Mouse (Mus musculus): Measurements from ENCODE around the gene Ccdc148.
A peak's percentile ranks its signal among the peaks of the same experiment; 100 is the strongest.

The Ccdc148 gene

DNA sequence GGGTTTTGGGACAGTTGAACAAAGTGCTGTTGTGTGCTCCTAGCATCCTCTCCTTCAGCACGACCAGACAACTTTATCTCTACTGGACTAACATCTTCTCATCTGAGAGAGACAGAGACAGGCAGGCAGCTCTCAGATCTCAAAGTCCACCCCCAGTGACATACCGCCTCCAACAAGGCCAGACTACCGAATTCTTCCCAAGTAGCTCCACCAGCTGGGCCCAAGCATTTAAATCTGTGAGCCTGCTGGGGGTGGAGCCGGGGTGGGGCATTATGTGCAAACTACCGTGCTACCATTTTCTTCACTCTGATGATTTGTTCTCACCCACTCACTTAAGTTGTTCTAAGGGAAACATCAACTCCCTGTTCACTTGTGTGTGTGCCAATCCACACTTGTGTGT, 19.0 kb upstream of the Ccdc148 start:
- DNase-seq (ENCODE audit: low read depth, low spot score), result no peak

DNA sequence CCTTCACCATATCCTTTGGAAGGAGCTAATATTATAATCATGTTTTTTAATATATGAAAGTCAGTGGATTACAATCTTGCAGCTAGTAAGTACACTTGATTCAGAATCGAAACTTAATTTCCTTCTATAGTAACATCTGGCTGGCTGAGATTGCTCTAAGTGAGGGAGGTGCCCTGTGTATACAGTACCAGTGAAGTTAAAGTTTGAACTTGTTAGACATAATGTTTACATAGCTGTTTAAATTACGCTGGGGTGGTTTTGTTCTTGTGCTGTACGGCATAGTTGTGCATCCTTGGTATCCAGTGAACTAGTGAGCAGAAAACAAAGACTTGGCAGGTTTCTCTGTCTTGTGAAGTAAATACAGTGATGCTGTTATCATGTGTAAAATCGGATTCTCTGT, 18.5 kb upstream of the Ccdc148 start:
- no peak for DNase-seq (ENCODE audit: low read depth, low spot score)

GRCm38 (mm10) chr2:59178191-59178590, 17.7 kb upstream of the Ccdc148 start:
- DNase-seq (ENCODE audit: low read depth, low spot score), result no peak

- DNase-seq (ENCODE audit: low read depth, low spot score), result no peak
These were observed 15.4 kb upstream of the Ccdc148 start for GRCm38 (mm10) chr2:59175926-59176325.

GRCm38 (mm10) chr2:59171533-59171932, 11.1 kb upstream of the Ccdc148 start:
- DNase-seq (ENCODE audit: low read depth, low spot score), result no peak

DNA sequence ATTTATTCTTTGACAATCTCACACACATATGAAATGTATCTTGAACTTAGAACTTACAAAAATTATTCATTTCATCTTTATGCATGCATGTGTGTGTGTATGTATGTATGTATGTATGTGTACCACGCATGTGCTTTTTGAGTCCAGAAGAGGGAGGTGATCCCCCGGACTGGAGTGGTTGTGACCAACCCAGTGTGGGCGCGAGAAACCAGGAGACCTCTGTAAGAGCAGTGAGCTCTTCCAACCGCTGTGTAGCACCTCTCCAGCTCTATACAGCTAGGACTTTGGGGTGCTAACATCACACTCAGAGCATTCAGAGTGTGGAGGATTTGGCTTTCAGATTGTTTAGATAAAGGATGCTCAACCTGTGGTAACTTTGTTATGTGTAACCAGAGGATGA, 10.1 kb upstream of the Ccdc148 start:
- no peak for DNase-seq (ENCODE audit: low read depth, low spot score)

GRCm38 (mm10) chr2:59170208-59170589, 9.7 kb upstream of the Ccdc148 start:
- no peak for DNase-seq (ENCODE audit: low read depth, low spot score)

DNA sequence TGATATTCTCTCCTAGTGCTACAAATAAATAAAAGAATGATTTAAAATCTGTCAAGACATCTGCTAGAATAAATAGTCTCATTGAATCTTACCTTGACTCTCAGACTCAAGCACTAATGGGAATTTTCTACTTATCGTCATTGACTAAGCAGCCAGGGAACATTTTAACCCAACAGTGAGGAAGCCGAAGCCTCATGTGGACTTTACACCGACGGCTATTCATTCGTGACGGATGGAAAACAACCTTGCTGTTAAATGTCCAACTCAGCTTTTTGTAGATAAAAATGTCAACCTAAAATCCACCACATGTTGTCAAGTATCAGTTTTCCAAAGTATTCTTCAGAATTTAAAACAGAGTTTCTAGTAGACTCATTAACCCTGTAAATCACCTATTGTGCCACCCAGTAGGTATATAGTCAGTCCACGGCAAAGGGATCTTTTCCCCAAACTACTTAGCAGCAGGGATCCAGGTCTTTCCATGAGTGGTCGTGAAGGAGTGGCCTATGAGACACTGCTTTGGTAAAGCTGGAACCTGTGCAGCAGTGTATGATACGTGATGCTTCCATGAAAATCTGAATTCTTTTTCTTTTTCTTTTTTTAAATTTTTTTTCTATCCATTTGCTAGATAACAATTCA, 9.2 kb upstream of the Ccdc148 start:
- DNase-seq (ENCODE audit: low read depth, low spot score), result no peak

- DNase-seq (ENCODE audit: low read depth, low spot score), result no peak
These were observed 7.3 kb upstream of the Ccdc148 start for GRCm38 (mm10) chr2:59167830-59168229.

GRCm38 (mm10) chr2:59166976-59167375, 6.5 kb upstream of the Ccdc148 start:
- no peak for DNase-seq (ENCODE audit: low read depth, low spot score)

- no peak for DNase-seq (ENCODE audit: low read depth, low spot score)
These were observed 1.8 kb upstream of the Ccdc148 start for GRCm38 (mm10) chr2:59162285-59162600.

- DNase-seq (ENCODE audit: low read depth, low spot score), result peak; percentile 3
These were observed 1.2 kb upstream of the Ccdc148 start for GRCm38 (mm10) chr2:59161441-59162284.

DNA sequence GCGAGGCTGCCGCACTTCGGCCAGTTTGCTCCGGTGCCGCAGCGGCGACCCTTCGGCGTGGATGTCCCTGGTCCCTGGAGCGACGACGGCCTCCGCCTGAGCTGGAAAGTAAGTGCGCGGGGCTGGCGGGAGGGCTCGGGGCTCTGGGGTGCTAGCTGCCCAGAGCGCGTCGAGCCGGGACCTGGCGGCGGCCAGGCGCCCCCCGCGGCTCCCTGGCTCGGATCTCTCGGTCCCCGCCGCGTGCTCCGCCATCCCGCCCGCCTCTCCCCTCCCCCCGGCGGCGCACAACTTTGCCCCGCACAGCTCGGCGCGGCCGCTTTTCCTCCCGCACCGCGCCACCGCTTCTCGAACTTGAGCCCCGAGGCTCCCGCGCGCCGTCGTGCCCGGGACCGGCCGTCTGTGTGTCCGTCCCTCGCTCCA, 548 bp upstream of the Ccdc148 start:
- DNase-seq (ENCODE audit: low read depth, low spot score), result no peak

- DNase-seq (ENCODE audit: low read depth, low spot score), result peak; percentile 13
These were observed 400 bp downstream of the Ccdc148 start for GRCm38 (mm10) chr2:59159961-59160604.

GRCm38 (mm10) chr2:59158117-59158516, 2.4 kb downstream of the Ccdc148 start:
- DNase-seq (ENCODE audit: low read depth, low spot score), result no peak

DNA sequence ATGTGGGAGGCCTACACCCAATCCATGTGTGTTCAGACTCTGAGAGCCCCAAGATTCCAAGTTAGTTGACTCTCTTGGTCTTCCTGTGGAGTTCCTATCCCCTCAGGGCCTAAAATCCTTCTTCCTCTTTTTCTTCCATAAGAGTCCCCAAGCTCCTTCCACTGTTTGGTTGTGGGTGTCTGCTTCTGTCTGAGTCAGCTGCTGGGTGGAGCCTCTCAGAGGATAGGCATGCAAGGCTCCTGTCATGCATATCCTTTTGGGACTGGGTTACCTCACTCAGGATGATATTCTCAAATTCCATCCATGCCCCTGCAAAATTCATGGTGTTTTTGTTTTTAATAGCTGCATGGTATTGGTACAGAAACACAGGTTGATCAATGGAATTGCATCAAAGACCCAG, 5.1 kb downstream of the Ccdc148 start:
- DNase-seq (ENCODE audit: low read depth, low spot score), result no peak

GRCm38 (mm10) chr2:59131044-59131443, 29.4 kb downstream of the Ccdc148 start:
- no peak for DNase-seq (ENCODE audit: low read depth, low spot score)

DNA sequence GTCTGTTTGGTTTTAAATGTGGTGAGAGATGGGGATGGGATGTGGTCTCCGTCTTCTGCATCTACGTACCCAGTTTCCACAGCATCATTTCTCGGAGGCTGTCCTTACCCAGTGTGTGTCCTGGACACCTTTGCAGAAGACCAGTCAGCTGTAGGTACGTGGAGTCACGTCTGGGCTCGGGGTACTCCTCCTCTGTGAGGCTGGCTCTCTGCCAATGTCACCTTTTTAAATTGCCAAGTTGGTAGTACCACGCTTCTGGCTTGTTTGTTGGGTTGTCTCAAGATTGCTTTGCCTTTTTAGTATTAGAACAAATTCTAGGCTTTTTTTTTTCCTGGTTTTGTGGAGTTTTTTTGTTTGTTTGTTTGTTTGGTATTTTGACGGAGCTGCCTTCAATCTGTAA, 30.7 kb downstream of the Ccdc148 start:
- DNase-seq (ENCODE audit: low read depth, low spot score), result no peak

GRCm38 (mm10) chr2:59129023-59129422, 31.5 kb downstream of the Ccdc148 start:
- DNase-seq (ENCODE audit: low read depth, low spot score), result no peak

- DNase-seq (ENCODE audit: low read depth, low spot score), result no peak
These were observed 104.8 kb downstream of the Ccdc148 start for GRCm38 (mm10) chr2:59055615-59056145.

DNA sequence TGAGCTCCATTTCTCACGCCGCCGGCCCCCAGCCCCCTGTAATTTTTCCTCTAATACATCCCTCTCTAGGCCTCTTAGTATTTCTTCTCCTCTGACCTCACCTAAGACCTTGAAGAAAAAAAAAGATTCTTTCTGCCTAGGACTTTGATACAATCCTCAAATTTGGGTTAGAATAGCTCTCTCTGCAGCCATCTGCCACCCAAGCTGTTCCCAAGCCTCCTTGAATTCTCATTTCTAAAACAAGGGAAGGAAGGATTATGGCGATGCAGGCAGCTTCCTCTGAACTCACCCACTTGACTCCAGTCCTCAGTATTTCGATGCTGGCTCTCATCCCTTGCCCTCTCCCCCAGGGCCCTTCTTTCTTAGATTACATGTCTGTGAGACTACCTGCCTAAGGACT, 106.1 kb downstream of the Ccdc148 start:
- DNase-seq (ENCODE audit: low read depth, low spot score), result no peak

DNA sequence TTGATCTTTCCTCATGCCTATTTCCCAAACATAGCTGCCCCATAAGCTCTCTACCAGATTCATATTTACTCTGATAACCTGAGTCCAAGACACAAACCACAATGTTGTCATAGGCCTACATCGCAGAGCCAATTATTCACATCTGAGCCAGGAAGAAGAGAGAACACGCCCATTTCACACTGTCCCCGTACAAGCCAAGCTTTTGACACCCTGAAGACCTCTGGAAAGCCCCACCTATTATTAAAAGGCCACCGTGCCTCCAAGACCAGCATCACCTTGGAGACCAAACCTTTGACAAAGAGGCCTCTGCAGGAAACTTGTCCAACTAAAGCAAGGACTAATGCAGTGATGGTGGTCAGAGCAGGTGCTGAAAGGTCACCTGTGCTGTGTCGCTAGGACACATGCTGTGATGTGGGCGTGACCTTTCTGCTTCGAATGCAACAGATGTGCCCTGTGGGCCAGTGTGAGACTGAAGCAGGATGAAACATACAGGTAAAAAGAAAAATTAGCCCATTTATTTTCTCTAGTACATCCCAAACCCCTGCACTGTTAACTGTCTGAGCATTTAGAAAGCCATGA, 106.9 kb downstream of the Ccdc148 start:
- no peak for DNase-seq (ENCODE audit: low read depth, low spot score)
